Mouse (Mus musculus) left cerebral cortex, adult 8-10 months (tissue): Measurements from ENCODE around the gene Abl1. TPM values are rescaled to one million over a fixed set of nuclear protein-coding genes. Genes with fewer than 3 reads are reported as not detected.

ENCODE experiments used
- DNase-seq, 2 experiments: peaks; one replicate each; pipeline ENCODE4 v3.0.0; 2022; ENCODE audit warnings: low spot score in 2 of 2
- total RNA-seq, 4 experiments: library from RNA; stranded (reverse); gene quantifications; 2 replicates each; pipeline ENCODE4 v1.2.4; 2022

Gene Abl1
- total RNA-seq, 4 experiments from 2014 or later: 47.1 to 49.9 (median 47.7) TPM

DNA sequence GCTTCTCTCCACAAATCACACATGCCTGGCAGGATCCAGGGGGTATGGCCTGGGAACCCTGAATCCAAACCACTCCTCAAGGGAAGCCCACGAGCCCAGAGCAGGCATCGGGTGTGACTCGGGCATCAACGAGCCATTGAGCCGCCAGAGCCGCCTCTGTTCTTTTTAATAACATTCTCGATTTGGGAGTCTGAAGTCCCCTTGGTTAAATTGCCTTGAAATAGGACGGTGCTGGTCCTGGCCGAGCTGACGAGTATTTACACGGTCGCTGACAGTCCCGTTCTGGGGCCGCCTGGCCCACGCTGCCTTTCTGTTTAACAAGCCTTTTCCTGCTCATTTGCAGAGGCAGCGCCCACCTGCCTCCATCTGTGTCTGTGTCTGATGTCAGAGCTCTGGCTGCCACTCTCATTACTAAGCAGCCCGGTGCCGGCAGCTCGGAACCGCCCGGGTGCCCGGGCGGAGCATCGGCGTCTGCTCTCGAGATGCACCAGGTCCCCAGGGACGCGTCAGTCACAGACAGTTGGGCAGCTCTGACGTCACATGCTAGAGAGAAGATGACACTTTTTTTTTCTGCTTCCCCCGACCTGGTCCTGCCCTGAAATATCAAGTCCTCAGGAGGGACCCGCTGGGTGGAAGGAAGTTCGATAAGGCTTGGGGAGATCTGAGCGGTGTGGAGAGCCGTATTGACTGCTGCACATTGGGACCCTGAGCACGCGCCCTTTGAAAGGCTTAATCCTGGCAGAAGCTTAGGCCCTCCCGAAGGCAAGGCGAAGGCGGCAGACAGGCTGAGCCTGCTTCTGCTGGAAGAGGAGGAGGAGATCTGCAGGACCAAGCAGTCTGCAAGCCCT lies 134.6 kb downstream of the Abl1 start:
- DNase-seq: peak; percentile 48 to 85

GRCm38 (mm10) chr2:31823933-31824730 lies 136.0 kb downstream of the Abl1 start:
- DNase-seq: peak in 1 of 2 experiments; percentile 60

GRCm38 (mm10) chr2:31825469-31825911 lies 137.3 kb downstream of the Abl1 start:
- no peak for DNase-seq

- DNase-seq: no peak
These were observed 138.2 kb downstream of the Abl1 start for GRCm38 (mm10) chr2:31826094-31827085.

DNA sequence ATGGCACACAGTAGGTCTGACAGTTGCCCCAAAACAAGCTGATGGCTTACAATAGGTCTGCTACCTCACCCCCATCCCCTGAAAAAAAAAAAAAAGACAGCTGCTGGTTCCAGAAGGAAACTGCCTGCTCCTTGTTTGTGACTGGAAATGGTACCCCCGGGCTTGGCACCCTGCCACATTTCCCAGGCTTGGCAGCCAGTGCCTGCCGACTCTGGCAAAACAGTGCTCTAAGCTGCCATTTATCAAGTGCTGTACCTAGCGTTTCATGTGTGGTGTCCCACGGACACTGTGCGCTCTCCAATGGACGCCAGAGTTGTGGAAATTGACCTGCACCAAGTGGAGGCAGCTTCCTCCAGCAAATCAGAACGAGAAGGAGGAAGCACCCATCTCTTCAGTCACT lies 139.7 kb downstream of the Abl1 start:
- DNase-seq: peak in 1 of 2 experiments; percentile 43

- DNase-seq: no peak
These were observed 140.2 kb downstream of the Abl1 start for GRCm38 (mm10) chr2:31828311-31828825.

DNA sequence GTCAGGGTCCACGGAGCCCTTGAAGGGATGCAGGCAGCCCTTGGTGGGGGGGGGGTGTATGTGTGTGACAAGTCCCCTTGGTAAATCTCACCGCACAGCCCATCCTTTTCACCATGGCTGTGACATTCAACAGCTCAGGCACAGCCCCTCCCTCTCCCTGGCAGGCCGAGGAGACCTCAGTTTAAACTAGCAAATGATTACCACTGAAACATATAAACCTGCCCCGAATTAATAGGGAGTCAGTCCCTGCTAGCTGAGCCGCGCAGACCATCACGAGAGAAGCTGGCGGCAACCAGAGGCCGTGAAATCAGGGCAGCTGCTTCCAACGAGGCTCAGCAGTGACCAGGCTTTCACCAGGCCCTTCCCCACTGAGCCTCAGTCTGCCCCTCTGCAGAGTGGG lies 147.9 kb downstream of the Abl1 start:
- no peak for DNase-seq

DNA sequence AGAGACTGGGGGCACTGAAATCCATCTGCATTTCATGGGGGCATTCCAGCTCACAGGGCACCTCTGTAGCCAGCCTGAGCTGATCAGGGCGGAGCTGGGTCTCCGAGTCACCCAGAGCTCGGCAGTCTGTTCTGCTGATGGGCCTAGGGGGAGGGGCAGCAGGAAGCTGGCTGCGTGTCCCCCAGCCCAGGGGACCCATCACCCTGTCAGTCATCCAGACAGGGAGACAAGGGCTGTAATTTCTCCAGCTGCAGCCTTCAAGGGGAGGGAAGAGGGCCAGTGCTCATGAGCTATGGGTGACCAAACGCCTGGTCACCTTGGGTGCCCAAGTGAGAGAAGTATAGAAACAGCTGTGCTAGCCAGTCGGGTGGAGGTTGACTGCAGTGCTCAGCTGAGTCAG lies 148.8 kb downstream of the Abl1 start:
- DNase-seq: no peak

DNA sequence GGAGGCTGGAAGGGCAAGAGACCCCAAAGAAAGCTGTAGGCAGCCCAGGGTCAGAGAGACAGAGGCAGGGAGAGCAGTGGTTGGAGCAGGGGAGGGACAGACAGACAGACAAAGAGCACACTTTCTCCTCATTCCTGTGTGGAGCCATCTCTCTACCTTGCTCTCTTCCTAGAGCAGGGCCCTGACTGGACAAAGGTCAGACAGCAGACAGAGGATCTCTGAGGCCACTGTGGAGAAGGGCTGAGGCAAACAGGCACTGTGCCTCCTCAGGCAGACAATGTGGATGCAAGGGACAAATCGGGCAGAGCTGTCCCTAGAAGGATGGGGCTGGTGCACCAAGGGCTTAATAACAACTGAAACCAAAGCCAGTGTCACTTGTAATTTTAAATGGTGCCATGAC lies 150.7 kb downstream of the Abl1 start:
- no peak for DNase-seq

- DNase-seq: no peak
These were observed 156.6 kb downstream of the Abl1 start for GRCm38 (mm10) chr2:31844729-31845136.

- DNase-seq: no peak
These were observed 157.3 kb downstream of the Abl1 start for GRCm38 (mm10) chr2:31845512-31845895.

- DNase-seq: no peak
These were observed 157.9 kb downstream of the Abl1 start, which contains the start of gene Fibcd1 for GRCm38 (mm10) chr2:31845896-31846691. Gene Fibcd1 (minus strand): TSS chr2:31846005.

DNA sequence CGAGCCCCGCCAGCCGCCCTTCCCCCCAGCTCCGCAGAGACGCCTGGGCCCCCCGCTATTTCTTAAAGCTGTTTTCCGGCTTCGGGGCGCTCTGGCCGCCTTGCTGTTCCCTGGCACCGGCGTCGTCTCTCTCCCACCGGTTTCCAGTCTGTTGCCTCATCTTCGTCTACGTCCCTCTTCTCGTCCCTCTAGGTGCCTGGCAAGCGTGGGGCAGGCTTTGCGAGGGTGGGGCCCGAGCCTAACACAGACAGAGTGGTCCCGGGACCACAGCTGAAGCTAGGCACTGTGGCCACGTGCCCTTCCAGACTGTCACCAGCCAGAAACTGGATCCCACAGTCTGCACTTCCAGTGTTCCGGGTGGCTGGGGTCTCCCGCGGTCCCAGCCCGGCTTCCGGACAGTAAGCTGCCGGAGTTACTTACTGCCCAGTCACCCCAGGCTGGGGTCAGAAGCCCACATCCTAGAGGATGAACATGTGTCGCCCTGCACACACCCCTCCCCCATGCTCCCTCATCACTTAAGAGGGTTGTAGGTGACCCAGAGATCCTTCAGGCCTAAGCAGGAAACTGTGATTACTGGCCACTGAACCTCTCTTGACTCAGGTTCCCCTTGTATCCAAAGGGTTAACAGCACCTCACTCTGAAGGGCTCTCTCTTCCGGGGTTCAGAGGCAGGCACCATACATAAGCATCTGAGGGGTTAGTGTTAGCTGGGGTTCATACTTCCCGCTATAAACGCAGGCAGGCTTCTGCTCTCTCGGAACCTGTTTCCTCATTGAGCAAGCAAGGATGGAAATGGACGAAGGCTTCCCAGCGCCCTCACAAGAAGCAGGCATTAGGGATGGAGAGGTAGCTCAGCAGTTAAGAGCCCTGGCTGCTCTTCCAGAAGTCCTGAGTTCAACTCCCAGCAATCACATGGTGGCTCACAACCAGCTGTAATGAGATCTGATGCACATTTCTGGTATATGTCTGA lies 158.8 kb downstream of the Abl1 start:
- no peak for DNase-seq

- no peak for DNase-seq
These were observed 159.7 kb downstream of the Abl1 start for GRCm38 (mm10) chr2:31847908-31848307.

DNA sequence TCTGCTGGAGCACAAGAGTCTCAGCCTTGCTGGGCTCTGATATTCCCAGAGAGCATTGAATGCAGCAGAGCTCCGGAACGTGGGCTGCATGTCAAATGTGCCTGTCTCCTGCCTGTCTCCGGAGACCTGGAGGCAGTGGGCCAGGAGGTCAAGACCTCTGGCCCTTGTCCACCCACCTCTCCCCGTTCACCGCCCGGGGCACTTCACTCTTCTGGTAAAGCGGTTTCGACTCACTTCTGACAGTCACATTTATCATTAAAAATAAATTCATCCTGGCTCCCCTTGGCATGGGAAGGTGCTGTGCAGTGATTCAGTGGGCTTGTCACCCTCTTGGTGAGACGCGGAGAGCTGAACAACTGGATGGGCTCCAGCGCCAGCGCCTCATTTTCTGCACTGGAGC lies 162.0 kb downstream of the Abl1 start:
- no peak for DNase-seq
